ENCODE assay signal across 9 mouse cellular contexts in genomic region chr14:25746971-25747945, GRCm38 (mm10). TPM values are rescaled to one million over a fixed set of nuclear protein-coding genes. Genes with fewer than 3 reads are reported as not detected.
DNase-seq lines count a peak whose midpoint lies in the region; ATAC-seq and TF ChIP-seq lines count a peak whose summit lies in the region.
"Had no signal": no experiment of that assay in that cellular context is flagged by ENCODE, and none has a peak within 500 bp of the region (broad histone marks: within the 10 kb centered on the region; RNA-seq: fewer than 3 reads in every experiment).

No protein-coding gene starts in this region.

- peak; percentile 64 to 81 for DNase-seq in heart, adult 18-20 months
- DNase-seq in heart, postnatal 25 days (ENCODE audit: low spot score), result no peak
- DNase-seq in limb, embryonic 14.5 days (ENCODE audit: low spot score), result no peak
- peak; percentile 31 to 57 for DNase-seq in spleen, postnatal 14 days (ENCODE audit: low spot score in 2 of 2)
- no peak for DNase-seq in embryo, embryonic 10.5 days (ENCODE audit: low spot score)
- DNase-seq in forebrain, postnatal 0 days, result no peak
- no peak for DNase-seq in cerebellum, adult 18-20 months
- DNase-seq: liver, embryonic 13.5 days had no signal

- 73% methylated on average over 21 of the region's 21 CpGs for WGBS in embryonic facial prominence, embryonic 12.5 days
- 75% methylated on average over 21 of the region's 21 CpGs for WGBS in limb, embryonic 14.5 days
- 86% methylated on average over 21 of the region's 21 CpGs for WGBS in forebrain, postnatal 0 days

- H3K4me2 ChIP-seq in embryonic facial prominence, embryonic 12.5 days (replicated peaks), result no peak overlapping the region
- H3K4me2 ChIP-seq in limb, embryonic 14.5 days (replicated peaks; ENCODE audit: low read depth, low read length, severe bottlenecking), result no peak overlapping the region
- no peak overlapping the region for H3K4me2 ChIP-seq in forebrain, postnatal 0 days (ENCODE audit: low read depth)
- H3K4me2 ChIP-seq: liver, embryonic 13.5 days had no signal

- no peak overlapping the region for H3K4me3 ChIP-seq in embryonic facial prominence, embryonic 12.5 days
- H3K4me3 ChIP-seq in limb, embryonic 14.5 days (replicated peaks; ENCODE audit: low read length), result no peak overlapping the region
- no peak overlapping the region for H3K4me3 ChIP-seq in forebrain, postnatal 0 days (ENCODE audit: low read depth, low read length)
- H3K4me3 ChIP-seq: liver, embryonic 13.5 days had no signal

- peaks cover 46% of the 10 kb centered on the region for H3K4me1 ChIP-seq in embryonic facial prominence, embryonic 12.5 days
- peaks cover 34% of the 10 kb centered on the region for H3K4me1 ChIP-seq in limb, embryonic 14.5 days (ENCODE audit: control insufficient read depth, insufficient read depth, low read length)
- no peaks in the 10 kb centered on the region for H3K4me1 ChIP-seq in forebrain, postnatal 0 days (ENCODE audit: insufficient read depth)

- H3K36me3 ChIP-seq in embryonic facial prominence, embryonic 12.5 days, result peaks cover 52% of the 10 kb centered on the region
- peaks cover 44% of the 10 kb centered on the region for H3K36me3 ChIP-seq in limb, embryonic 14.5 days (ENCODE audit: control insufficient read depth, insufficient read depth, low read length)
- no peaks in the 10 kb centered on the region for H3K36me3 ChIP-seq in forebrain, postnatal 0 days (ENCODE audit: insufficient read depth)

- no peaks in the 10 kb centered on the region for H3K9me3 ChIP-seq in embryonic facial prominence, embryonic 12.5 days
- no peaks in the 10 kb centered on the region for H3K9me3 ChIP-seq in limb, embryonic 14.5 days (ENCODE audit: control insufficient read depth, low read length)
- no peaks in the 10 kb centered on the region for H3K9me3 ChIP-seq in forebrain, postnatal 0 days (ENCODE audit: low read length)
- H3K9me3 ChIP-seq: liver, embryonic 13.5 days had no signal

- no peak for TF ChIP-seq POLR2A in limb, embryonic 14.5 days (IDR thresholded peaks at IDR 0.05; ENCODE audit: borderline replicate concordance, extremely low read depth, insufficient read depth, insufficient read length)

- TF ChIP-seq CTCF in forebrain, postnatal 0 days (IDR thresholded peaks at IDR 0.05; ENCODE audit: low read depth), result no peak

- ATAC-seq in embryonic facial prominence, embryonic 12.5 days (ENCODE audit: insufficient number of reproducible peaks, insufficient read depth, low FRiP score, low TSS enrichment), result 0 out of 2 replicates have a peak, but pooled peaks have one; percentile 23
- ATAC-seq in limb, embryonic 14.5 days (ENCODE audit: low FRiP score, low read depth), result peak; percentile 70
- no peak for ATAC-seq in forebrain, postnatal 0 days

- peak overlapping the region; percentile 72; the same call in 1 of the 2 replicates for H3K27ac ChIP-seq in embryonic facial prominence, embryonic 12.5 days
- no peak overlapping the region for H3K27ac ChIP-seq in limb, embryonic 14.5 days (replicated peaks; ENCODE audit: low read depth, low read length)
- H3K27ac ChIP-seq in forebrain, postnatal 0 days (ENCODE audit: low read depth, low read length), result no peak overlapping the region

- no peaks in the 10 kb centered on the region for H3K27me3 ChIP-seq in embryonic facial prominence, embryonic 12.5 days
- no peaks in the 10 kb centered on the region for H3K27me3 ChIP-seq in limb, embryonic 14.5 days (ENCODE audit: control insufficient read depth, insufficient read depth, low read length)
- H3K27me3 ChIP-seq in forebrain, postnatal 0 days (ENCODE audit: insufficient read depth, low read length), result no peaks in the 10 kb centered on the region
- H3K27me3 ChIP-seq: liver, embryonic 13.5 days had no signal

- H3K9ac ChIP-seq in embryonic facial prominence, embryonic 12.5 days, result no peak overlapping the region
- H3K9ac ChIP-seq in limb, embryonic 14.5 days (ENCODE audit: low read depth, low read length, severe bottlenecking), result no peak overlapping the region
- no peak overlapping the region for H3K9ac ChIP-seq in forebrain, postnatal 0 days
- H3K9ac ChIP-seq: liver, embryonic 13.5 days had no signal

- intact Hi-C loops in heart, postnatal 25 days (cut with DNase I), result no loop called here

RNA-seq across cellular contexts. Expression of gene Zcchc24, which starts 21.6 kb away (rescaled TPM):
- 10 to 100 TPM; 33.9 to 34.9 TPM for total RNA-seq in heart, adult 18-20 months (2021)
- 10 to 100 TPM; 33.3 to 35.7 TPM for total RNA-seq in heart, postnatal 25 days (2021)
- 47.3 and 47.4 TPM in 2 replicates for polyA plus RNA-seq in embryonic facial prominence, embryonic 12.5 days (2016; fragmentation: Nextera tagmentation; extraction: Ambion mirVana)
- polyA plus RNA-seq in limb, embryonic 14.5 days (2012; rRNA removed), result 52.7 and 58.0 TPM in 2 replicates
- polyA plus RNA-seq in limb, embryonic 14.5 days (2014; fragmentation: Nextera tagmentation; extraction: Ambion mirVana), result 45.1 and 49.3 TPM in 2 replicates
- 25.4 and 28.7 TPM in 2 replicates for total RNA-seq in forebrain, postnatal 0 days (2014; rRNA removed)
- polyA plus RNA-seq in forebrain, postnatal 0 days (2015; fragmentation: Nextera tagmentation; extraction: Ambion mirVana), result 11.1 and 14.7 TPM in 2 replicates

RNA-seq across cellular contexts. Expression of gene Ppif, which starts 53.3 kb away (rescaled TPM):
- 100 to 1,000 TPM; 287 to 306 TPM for total RNA-seq in heart, adult 18-20 months (2021)
- 100 to 1,000 TPM; 277 to 296 TPM for total RNA-seq in heart, postnatal 25 days (2021)
- polyA plus RNA-seq in embryonic facial prominence, embryonic 12.5 days (2016; fragmentation: Nextera tagmentation; extraction: Ambion mirVana), result 27.6 and 30.3 TPM in 2 replicates
- 67.1 and 79.9 TPM in 2 replicates for polyA plus RNA-seq in limb, embryonic 14.5 days (2012; rRNA removed)
- polyA plus RNA-seq in limb, embryonic 14.5 days (2014; fragmentation: Nextera tagmentation; extraction: Ambion mirVana), result 27.3 and 28.9 TPM in 2 replicates
- total RNA-seq in forebrain, postnatal 0 days (2014; rRNA removed), result 33.3 and 39.7 TPM in 2 replicates
- 35.0 and 35.3 TPM in 2 replicates for polyA plus RNA-seq in forebrain, postnatal 0 days (2015; fragmentation: Nextera tagmentation; extraction: Ambion mirVana)

Comparison
In these comparisons a context has a peak if more than half of its experiments do, and no peak if none do; other contexts are left out.
1. DNase-seq: peak in heart, adult 18-20 months (2 of 2) and spleen, postnatal 14 days (2 of 2); none in heart, postnatal 25 days (single experiment), limb, embryonic 14.5 days (single experiment), embryo, embryonic 10.5 days (single experiment), forebrain, postnatal 0 days (single experiment) and cerebellum, adult 18-20 months (0 of 2).